33 mouse cellular contexts compared by ENCODE assay signal in genomic region chr16:76483419-76483818, GRCm38 (mm10).
"Had no signal": no experiment of that assay in that cellular context is flagged by ENCODE, and none has a peak within 500 bp of the region (broad histone marks: within the 10 kb centered on the region; RNA-seq: fewer than 3 reads in every experiment).

No protein-coding gene starts in this region.

- H3K27ac ChIP-seq: heart, embryonic 10.5 days; heart, embryonic 13.5 days; heart, embryonic 15.5 days; hindbrain, embryonic 10.5 days; hindbrain, embryonic 12.5 days; hindbrain, embryonic 13.5 days; hindbrain, embryonic 14.5 days; hindbrain, embryonic 15.5 days; hindbrain, postnatal 0 days; kidney, embryonic 15.5 days; kidney, postnatal 0 days; layer of hippocampus, adult 2 months; left cerebral cortex, adult 2 months had no signal

- DNase-seq: heart, postnatal 10 days; heart, postnatal 14 days; heart, postnatal 36 days; heart, postnatal 4 days; kidney, adult 11 months; kidney, adult 18-20 months; kidney, adult 2 months; kidney, adult 8-10 months; kidney, adult 9 months; kidney, postnatal 10 days; kidney, postnatal 14 days; kidney, postnatal 25 days; kidney, postnatal 36 days; kidney, postnatal 4 days; layer of hippocampus, adult 9-11 months; layer of hippocampus, postnatal 36 days had no signal

- H3K4me2 ChIP-seq: heart, embryonic 11.5 days; heart, embryonic 12.5 days; heart, embryonic 13.5 days; heart, embryonic 15.5 days; hindbrain, embryonic 12.5 days; hindbrain, embryonic 13.5 days; hindbrain, embryonic 14.5 days; hindbrain, embryonic 15.5 days; kidney, embryonic 15.5 days had no signal

- H3K36me3 ChIP-seq: heart, embryonic 10.5 days; heart, embryonic 12.5 days; heart, embryonic 13.5 days; heart, embryonic 15.5 days; hindbrain, embryonic 10.5 days; hindbrain, embryonic 12.5 days; hindbrain, embryonic 13.5 days; hindbrain, embryonic 15.5 days; kidney, embryonic 15.5 days had no signal

- H3K4me1 ChIP-seq: heart, embryonic 10.5 days; heart, embryonic 12.5 days; heart, embryonic 13.5 days; heart, embryonic 15.5 days; hindbrain, embryonic 10.5 days; hindbrain, embryonic 12.5 days; hindbrain, embryonic 13.5 days; hindbrain, embryonic 15.5 days; kidney, embryonic 15.5 days had no signal

- H3K9me3 ChIP-seq: heart, embryonic 10.5 days; heart, embryonic 12.5 days; heart, embryonic 13.5 days; heart, embryonic 15.5 days; hindbrain, embryonic 10.5 days; hindbrain, embryonic 12.5 days; hindbrain, embryonic 13.5 days; hindbrain, embryonic 15.5 days; kidney, embryonic 15.5 days had no signal

- H3K4me3 ChIP-seq: heart, embryonic 10.5 days; heart, embryonic 12.5 days; heart, embryonic 13.5 days; heart, embryonic 15.5 days; hindbrain, embryonic 10.5 days; hindbrain, embryonic 12.5 days; hindbrain, embryonic 13.5 days; hindbrain, embryonic 15.5 days; kidney, embryonic 15.5 days; layer of hippocampus, adult 2 months; left cerebral cortex, adult 2 months had no signal

- H3K27me3 ChIP-seq: heart, embryonic 12.5 days; heart, embryonic 13.5 days; heart, embryonic 15.5 days; hindbrain, embryonic 12.5 days; hindbrain, embryonic 13.5 days; hindbrain, embryonic 15.5 days; kidney, embryonic 15.5 days had no signal

- ATAC-seq: hindbrain, embryonic 16.5 days; hindbrain, postnatal 0 days; inflammation-experienced regulatory T-cells, adult 6 months had no signal

- H3K9ac ChIP-seq: heart, embryonic 12.5 days; heart, embryonic 13.5 days; heart, embryonic 15.5 days; hindbrain, embryonic 12.5 days; hindbrain, embryonic 13.5 days; hindbrain, embryonic 14.5 days; hindbrain, embryonic 15.5 days; kidney, embryonic 15.5 days had no signal
